Mouse (Mus musculus) embryonic facial prominence, embryonic 14.5 days (tissue): ENCODE measurements around the gene Zbtb32. TPM values are rescaled to one million over a fixed set of nuclear protein-coding genes. Genes with fewer than 3 reads are reported as not detected.
A peak's percentile ranks its signal among the peaks of the same experiment; 100 is the strongest.

Experiments used
- ATAC-seq: fragments of 200-750 bp; cut with Nextera tagmentation; 2 replicates; pipeline ENCODE4 v1.8.0; 2017; ENCODE audit warnings: low read depth, moderate number of reproducible peaks, moderate TSS enrichment
- DNase-seq: peaks from one replicate; pipeline ENCODE4 v3.0.0-alpha.2; 2015; ENCODE audit warnings: low spot score
- H3K27ac ChIP-seq: fragments of 300-500 bp; sonication (generic); replicated peaks from 2 replicates; pipeline ENCODE4 v1.5.1; 2014; ENCODE audit warnings: low read depth, mild to moderate bottlenecking, low read length, moderate library complexity
- H3K27me3 ChIP-seq: fragments of 300-500 bp; sonication (generic); replicated peaks from 2 replicates; pipeline ENCODE4 v1.6.1; 2014; ENCODE audit warnings: low read length; ENCODE audit not compliant: control insufficient read depth, insufficient read depth
- H3K36me3 ChIP-seq: fragments of 300-500 bp; sonication (generic); 2 replicates; pipeline ENCODE4 v1.6.1; 2014; ENCODE audit warnings: low read length, mixed read lengths; ENCODE audit not compliant: control insufficient read depth, insufficient read depth
- H3K4me1 ChIP-seq: fragments of 300-500 bp; sonication (generic); 2 replicates; pipeline ENCODE4 v1.6.1; 2014; ENCODE audit warnings: antibody characterized with exemption, low read length; ENCODE audit not compliant: control insufficient read depth, insufficient read depth
- H3K4me2 ChIP-seq: fragments of 300-500 bp; sonication (generic); 2 replicates; pipeline ENCODE4 v1.6.1; 2014; ENCODE audit warnings: low read depth, mild to moderate bottlenecking, low read length, moderate library complexity, mixed read lengths
- H3K4me3 ChIP-seq: fragments of 300-500 bp; sonication (generic); 2 replicates; pipeline ENCODE4 v1.5.1; 2014; ENCODE audit warnings: low read depth, mild to moderate bottlenecking, low read length
- H3K9ac ChIP-seq: fragments of 300-500 bp; sonication (generic); 2 replicates; pipeline ENCODE4 v1.6.1; 2014; ENCODE audit warnings: low read depth, mild to moderate bottlenecking, low read length, moderate library complexity, mixed read lengths
- H3K9me3 ChIP-seq: fragments of 300-500 bp; sonication (generic); 2 replicates; pipeline ENCODE4 v1.6.1; 2016; ENCODE audit warnings: low read length; ENCODE audit not compliant: control insufficient read depth
- WGBS: fragments of 180-500 bp; shearing (Covaris S2); extraction: QIAGEN DNeasy Blood & Tissue Kit; methylation state at CpG from one replicate; pipeline ENCODE4 v1.1.7; 2014; 5-methylcytosine and 5-hydroxymethylcytosine counted together
- polyA plus RNA-seq: library from polyadenylated mRNA; unstranded; fragments of >200 nt; fragmentation: Nextera tagmentation; extraction: Ambion mirVana; gene quantifications from 2 replicates; pipeline ENCODE4 v1.2.1, GENCODE M21; 2014

Gene Zbtb32
- polyA plus RNA-seq, 1 experiment from 2014 or later, result 0.45 TPM

DNA sequence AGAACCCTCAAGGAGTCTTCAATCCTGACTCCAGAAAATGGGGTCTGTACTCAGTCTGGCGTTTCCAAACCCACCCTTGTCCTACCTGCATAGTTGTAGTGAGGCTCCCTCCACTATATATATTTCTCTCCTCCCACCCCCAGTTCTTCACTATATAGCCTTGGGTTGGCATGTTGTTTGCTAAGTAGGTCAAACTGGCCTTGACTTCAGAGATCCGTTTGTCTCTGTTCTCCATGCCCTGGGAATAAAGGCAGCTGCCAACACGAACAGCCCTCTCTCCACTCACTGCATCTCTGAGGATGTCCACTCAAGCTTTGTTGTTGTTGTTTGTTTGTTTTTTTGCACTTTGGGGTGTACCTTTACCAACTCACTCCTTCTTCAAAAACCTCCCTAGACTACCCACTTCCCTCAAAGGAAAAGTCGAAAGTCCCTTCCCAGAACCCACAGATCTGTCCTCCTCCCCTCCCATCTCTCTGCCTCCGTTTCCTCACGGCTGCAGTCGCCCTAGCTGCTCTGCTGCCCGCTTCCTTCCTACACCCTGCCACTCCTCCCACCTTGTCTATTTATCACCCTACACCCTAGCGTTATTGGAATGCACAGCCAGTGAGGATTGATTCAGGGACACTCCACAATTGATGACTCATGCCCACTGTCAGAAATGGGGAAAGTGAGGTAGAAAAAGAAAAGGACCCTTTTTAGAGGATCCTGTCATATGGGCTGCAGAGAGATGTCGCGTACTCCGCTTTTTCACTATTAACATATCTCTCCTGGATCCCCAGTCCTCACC is 39.9 kb downstream of the Zbtb32 start:
- peak overlapping the region; percentile 83 for H3K4me2 ChIP-seq
- H3K9ac ChIP-seq, result peak overlapping the region; percentile 71
- no peaks in the 10 kb centered on the region for H3K27me3 ChIP-seq
- peaks cover 13% of the 10 kb centered on the region for H3K4me1 ChIP-seq
- H3K27ac ChIP-seq, result no peak overlapping the region
- H3K36me3 ChIP-seq, result peaks cover 37% of the 10 kb centered on the region
- DNase-seq, result no peak
- WGBS, result 14% methylated on average over 12 of the region's 12 CpGs
- H3K9me3 ChIP-seq, result no peaks in the 10 kb centered on the region
- peak overlapping the region; percentile 75 for H3K4me3 ChIP-seq
- ATAC-seq, result no peak

DNA sequence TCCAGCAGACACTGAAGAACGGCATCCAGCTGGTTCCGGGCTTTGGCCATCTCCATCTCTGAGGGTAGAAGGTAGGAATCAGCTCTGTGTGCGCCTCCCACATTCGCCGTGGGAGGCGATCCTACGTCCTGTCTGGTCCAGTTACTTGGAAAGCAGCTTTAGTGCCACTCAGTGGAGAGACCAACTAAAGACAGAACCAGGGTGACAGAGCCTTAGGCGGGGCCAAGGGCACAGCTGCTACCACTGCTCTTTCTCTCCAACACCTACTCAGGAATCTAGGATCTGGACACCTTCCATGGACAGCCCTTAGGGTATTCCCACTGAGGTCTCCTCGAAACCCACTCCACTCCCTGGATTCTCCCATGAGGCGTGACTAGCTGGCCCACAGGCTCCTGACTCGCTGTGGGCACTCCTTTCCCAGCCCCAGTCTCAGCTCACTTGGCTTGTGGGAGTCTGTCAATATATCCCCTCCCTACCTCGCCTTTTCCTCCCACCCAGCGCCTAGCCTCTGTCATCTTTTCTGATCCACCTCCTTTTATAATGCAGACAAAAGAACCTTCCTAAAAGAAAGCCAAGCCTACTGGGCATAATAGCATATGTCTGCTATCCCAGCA is 40.7 kb downstream of the Zbtb32 start:
- Histone ChIP-seq H3K4me2 (peak overlapping the region; percentile 83), H3K9me3 (no peaks in the 10 kb centered on the region), H3K27me3 (no peaks in the 10 kb centered on the region), H3K9ac (peak overlapping the region; percentile 71; the same call in 1 of the 2 replicates), H3K36me3 (peaks cover 37% of the 10 kb centered on the region), H3K27ac (no peak overlapping the region), H3K4me1 (peaks cover 21% of the 10 kb centered on the region), H3K4me3 (peak overlapping the region; percentile 75; the same call in 1 of the 2 replicates)
- ATAC-seq (no peak), DNase-seq (no peak)
- 92% methylated on average over 13 of the region's 13 CpGs for WGBS

DNA sequence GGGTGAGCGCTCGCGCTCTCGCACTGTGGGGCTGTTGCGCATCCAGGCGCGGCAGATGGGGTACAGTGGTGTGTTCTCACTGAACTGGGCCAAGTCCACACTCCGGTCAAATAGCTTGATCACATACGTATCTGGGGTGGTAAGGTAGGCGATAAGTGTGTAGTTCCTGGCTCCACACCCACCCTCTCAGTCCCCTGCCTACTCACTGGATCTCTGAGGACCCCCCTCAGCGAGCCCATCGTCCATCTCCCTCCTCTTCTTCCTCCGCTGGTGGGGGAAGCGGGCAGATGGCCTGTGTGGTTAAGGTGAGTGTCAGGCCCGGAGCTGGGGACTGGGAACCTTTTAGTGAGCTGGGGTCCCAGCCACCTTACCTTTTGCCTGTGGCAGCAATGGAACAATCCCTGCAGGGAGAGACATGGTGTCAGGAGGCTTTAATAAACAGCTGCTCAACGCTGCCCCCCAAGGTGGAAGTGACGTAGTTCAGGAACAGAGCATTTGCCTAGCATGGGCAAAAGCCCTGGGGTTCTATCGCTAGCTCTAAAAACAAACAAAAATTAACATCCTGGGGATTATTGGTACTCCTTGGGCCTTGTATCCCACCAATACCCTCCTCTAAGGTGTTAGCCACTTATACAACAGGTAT is 41.7 kb downstream of the Zbtb32 start:
- no peak for DNase-seq
- H3K27ac ChIP-seq, result no peak overlapping the region
- H3K27me3 ChIP-seq, result no peaks in the 10 kb centered on the region
- H3K4me2 ChIP-seq, result no peak overlapping the region
- WGBS, result 94% methylated on average over 18 of the region's 18 CpGs
- H3K4me1 ChIP-seq, result peaks cover 24% of the 10 kb centered on the region
- no peak overlapping the region for H3K9ac ChIP-seq
- H3K36me3 ChIP-seq, result peaks cover 37% of the 10 kb centered on the region
- no peak overlapping the region for H3K4me3 ChIP-seq
- ATAC-seq, result no peak
- no peaks in the 10 kb centered on the region for H3K9me3 ChIP-seq

DNA sequence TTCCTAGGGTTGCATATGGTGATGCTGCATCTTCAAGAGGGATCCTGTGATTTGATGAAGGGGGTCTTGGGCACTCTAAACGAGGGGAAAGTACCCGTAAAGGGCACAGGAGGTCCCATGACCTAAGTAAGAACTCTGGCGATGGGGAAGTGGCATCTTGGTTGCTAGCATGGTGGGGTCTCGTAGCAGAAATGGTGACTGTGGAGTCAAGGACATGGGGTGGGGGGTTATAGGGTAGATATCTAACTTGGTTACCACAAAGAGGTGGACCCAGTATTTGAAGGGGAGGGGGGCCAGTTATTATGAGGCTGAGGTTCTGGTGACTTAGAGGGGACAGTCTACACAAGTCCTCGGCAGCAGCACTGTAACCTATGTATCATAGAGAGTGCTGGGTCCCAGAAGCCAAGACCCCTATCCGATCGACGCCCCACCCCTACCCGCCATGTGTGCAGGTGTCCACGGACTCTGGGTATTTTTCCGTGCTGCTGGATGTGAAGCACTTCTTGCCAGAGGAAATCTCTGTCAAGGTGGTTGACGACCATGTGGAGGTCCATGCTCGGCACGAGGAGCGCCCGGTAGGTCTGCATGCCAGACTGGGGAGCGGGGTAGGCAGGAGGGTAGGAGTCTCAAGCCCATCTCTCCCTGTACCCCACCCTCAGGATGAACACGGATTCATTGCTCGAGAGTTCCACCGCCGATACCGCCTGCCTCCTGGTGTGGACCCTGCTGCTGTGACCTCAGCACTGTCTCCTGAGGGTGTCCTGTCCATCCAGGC is 44.7 kb downstream of the Zbtb32 start:
- Histone ChIP-seq H3K9me3 (no peaks in the 10 kb centered on the region), H3K9ac (peak overlapping the region; percentile 76), H3K4me2 (peak overlapping the region; percentile 95), H3K4me3 (peak overlapping the region; percentile 65), H3K36me3 (peaks cover 41% of the 10 kb centered on the region), H3K27me3 (no peaks in the 10 kb centered on the region), H3K4me1 (peaks cover 21% of the 10 kb centered on the region), H3K27ac (peak overlapping the region; percentile 98; the same call in 1 of the 2 replicates)
- DNase-seq, result no peak
- 87% methylated on average over 22 of the region's 22 CpGs for WGBS
- no peak for ATAC-seq

DNA sequence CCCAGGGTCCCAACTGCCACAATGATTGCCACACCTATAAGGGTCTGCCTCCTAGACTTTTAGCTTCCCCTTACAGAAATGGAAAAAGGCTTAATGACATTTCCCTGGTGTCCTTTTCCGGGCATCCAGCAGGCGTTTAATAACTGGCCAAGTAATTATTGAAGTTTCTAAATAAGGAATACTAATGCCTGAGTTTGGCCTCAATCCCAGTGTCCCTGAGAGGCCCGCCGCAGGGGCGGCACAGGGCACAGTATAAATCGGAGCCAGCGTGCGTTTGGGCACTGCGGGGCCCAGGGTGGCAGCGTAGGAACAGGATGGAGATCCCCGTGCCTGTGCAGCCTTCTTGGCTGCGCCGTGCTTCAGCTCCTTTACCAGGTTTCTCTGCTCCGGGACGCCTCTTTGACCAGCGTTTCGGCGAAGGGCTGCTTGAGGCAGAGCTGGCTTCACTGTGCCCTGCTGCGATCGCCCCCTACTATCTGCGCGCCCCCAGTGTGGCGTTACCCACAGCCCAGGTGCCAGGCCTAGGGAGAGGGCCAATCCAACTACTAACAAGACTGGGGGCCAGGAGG is 45.6 kb downstream of the Zbtb32 start:
- 5% methylated on average over 23 of the region's 23 CpGs for WGBS
- no peak for ATAC-seq
- peak overlapping the region; percentile 65 for H3K4me3 ChIP-seq
- DNase-seq, result peak; percentile 54
- H3K9me3 ChIP-seq, result no peaks in the 10 kb centered on the region
- H3K36me3 ChIP-seq, result peaks cover 49% of the 10 kb centered on the region
- peak overlapping the region; percentile 98 for H3K27ac ChIP-seq
- peak overlapping the region; percentile 76 for H3K9ac ChIP-seq
- H3K27me3 ChIP-seq, result no peaks in the 10 kb centered on the region
- H3K4me2 ChIP-seq, result peak overlapping the region; percentile 95
- H3K4me1 ChIP-seq, result peaks cover 12% of the 10 kb centered on the region

DNA sequence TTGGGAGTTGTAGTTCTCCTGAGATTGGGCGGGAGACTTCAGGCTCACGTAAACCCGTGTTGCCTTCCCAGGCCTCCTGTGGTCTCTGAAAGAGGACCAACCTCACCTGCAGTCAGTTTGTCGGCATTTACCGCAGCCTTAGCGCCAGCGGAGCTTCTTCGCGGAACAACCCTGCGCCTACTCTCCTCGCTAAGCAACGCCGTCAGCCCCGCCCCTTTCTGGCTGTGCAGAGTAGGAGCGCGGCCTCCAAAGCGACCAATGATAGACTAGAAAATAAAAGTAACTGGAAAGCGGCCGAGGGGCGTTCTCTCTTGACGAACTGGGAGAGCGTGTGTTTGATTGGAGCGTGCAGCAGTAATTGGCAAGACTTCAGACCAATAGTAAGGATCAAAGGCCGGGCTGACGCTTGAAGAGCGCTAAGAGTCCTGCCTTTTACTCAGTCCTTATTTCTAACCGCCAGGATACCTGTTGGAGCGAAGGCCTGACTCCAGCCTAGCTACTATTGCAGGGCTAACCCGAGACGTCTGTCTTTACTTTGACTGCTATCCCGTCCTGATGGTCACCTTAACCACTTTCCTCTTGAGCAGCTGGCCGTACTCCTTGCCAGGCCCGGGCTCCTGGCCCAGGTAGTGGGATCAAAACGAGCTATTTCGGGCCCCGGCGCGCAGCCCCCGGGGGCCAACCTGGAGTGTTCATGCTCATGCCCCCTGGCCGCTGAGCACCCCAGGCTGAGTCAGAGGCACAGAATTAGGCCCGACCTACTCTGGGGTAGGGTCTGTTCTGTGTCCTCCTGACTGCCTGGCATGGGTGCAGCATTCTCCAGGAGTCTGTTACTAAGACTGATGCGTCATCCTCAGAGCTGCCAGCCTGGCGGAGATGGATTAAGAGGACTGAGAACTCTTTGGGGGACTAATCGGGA is 46.3 kb downstream of the Zbtb32 start, which contains the start of the genes Hspb6 and Proser3:
Gene Hspb6, plus strand, starts transcription at position 77 of the 919 bp plus-strand sequence.
Gene Proser3, minus strand, starts transcription at position 198 of the 919 bp plus-strand sequence.
- Histone ChIP-seq H3K27me3 (no peaks in the 10 kb centered on the region), H3K4me3 (peak within 1 kb of the TSS; percentile 65), H3K9ac (peak within 1 kb of the TSS; percentile 76), H3K36me3 (peaks cover 49% of the 10 kb centered on the region), H3K4me2 (peak within 1 kb of the TSS; percentile 95), H3K27ac (peak within 1 kb of the TSS; percentile 98), H3K4me1 (peaks cover 11% of the 10 kb centered on the region), H3K9me3 (no peaks in the 10 kb centered on the region)
- DNase-seq, result peak; percentile 100
- peak; percentile 97 for ATAC-seq
- under 1% methylated on average over 44 of the region's 44 CpGs for WGBS

DNA sequence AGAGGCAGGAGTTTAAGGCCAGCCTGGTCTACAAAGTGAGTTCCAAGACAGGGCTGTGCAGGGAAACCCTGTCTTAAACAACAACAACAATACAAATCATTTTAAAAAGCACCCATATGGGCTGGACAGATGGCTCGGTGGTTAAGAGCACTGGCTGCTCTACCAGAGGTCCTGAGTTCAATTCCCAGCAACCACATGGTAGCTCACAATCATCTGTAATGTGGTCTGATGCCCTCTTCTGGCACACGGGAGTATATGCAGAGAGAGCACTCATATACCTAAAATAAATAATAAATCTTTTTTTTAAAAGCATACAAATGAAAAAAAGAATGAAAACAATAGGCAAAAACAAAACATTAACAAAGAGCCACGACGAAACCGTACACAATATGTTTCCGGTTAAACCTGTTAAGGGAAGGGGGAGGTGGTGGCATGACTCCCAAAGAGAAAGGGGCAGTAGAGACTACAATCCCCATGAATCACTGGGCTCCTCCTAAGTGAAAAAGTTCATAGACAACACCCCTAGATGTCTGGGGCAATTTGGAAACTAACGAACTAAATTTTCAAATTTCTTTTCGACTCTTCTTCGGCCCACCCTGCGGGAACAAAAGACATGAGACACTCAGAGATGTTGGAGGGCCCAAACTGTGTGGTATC is 47.1 kb downstream of the Zbtb32 start:
- peak overlapping the region; percentile 95 for H3K4me2 ChIP-seq
- DNase-seq, result peak; percentile 91
- no peaks in the 10 kb centered on the region for H3K9me3 ChIP-seq
- H3K27me3 ChIP-seq, result no peaks in the 10 kb centered on the region
- 3% methylated on average over 10 of the region's 10 CpGs for WGBS
- peak overlapping the region; percentile 98 for H3K27ac ChIP-seq
- H3K36me3 ChIP-seq, result peaks cover 46% of the 10 kb centered on the region
- peaks cover 11% of the 10 kb centered on the region for H3K4me1 ChIP-seq
- H3K9ac ChIP-seq, result peak overlapping the region; percentile 76
- peak overlapping the region; percentile 65 for H3K4me3 ChIP-seq
- peak; percentile 74 for ATAC-seq
